Mouse (Mus musculus) cerebellum, adult (tissue): ENCODE results near the gene Draxin.
"Not testable (repeated sequence)": the region's sequence is repeated elsewhere in the genome, so short reads cannot be mapped to it uniquely, and the experiment has no call there.

ENCODE experiments used
- ATAC-seq: cut with Nextera tagmentation; 2 replicates; pipeline ENCODE4 v1.9.2; 2017; ENCODE audit warnings: mild to moderate bottlenecking, moderate library complexity, mixed read lengths; ENCODE audit not compliant: insufficient number of reproducible peaks, low FRiP score, low TSS enrichment

Draxin gene

DNA sequence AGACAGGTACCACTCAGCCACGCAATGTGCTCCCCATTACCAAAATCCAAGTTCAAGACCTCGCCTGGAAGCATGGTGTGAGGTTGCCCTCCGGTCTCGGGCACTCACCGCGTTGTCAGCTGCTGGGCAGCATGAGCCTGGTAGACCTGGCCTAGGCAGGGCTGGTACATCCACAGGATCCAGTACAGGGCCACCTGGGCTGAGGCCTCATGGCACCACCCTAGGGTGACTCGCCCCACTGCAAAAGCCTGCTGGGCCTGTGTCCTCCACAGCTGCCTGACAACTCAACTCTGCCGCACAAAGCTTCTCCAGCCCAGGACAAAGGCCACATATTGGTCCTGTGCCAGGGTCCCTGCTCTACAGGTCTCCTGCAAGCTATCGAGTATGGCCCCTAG lies 69.4 kb downstream of the Draxin start:
- ATAC-seq = no peak

DNA sequence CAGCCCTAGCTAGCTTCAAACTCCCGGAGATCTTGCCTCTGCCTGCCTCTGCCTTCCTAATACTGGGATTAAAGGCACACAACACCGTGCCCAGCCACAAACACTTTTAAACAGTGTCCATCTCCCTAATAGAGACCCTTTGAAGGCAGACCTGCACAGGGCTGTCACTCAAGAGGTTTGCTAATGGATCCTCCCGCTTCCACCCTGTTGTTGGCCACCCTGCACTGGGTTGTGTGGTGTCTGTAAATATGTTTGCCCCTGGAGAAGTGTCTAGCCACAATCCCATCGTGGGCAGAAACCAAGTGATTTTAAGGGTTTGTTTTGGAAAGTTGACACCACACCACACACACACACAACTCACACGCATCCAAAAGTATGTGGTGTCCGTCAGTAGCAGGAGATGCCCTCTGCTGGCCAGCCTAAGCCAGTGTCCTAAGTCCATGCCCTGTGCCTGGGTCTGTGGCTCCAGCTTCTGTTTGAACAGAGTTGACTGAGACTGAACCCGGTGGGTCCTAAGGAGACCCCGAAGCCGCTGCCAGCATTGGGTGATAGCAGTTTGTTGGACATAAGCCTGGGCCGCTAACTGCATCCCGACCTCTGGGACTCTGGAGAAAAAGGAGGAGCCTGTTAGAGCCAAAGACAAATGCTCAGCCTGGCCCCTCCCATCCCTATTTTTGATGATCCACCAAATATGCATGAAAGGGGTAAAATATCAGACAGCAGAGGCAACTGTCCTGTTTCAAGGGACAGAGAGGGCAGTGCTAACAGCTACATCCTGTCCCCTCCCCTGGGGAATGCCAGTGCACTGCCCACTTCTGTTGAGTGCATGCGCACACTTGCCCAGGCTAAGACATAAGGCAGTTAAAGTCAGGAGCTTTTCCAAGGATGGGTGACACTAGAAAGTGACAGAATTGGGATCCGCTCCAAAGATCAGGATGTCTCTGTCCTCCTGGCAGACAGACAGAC lies 70.1 kb downstream of the Draxin start:
- no peak for ATAC-seq

DNA sequence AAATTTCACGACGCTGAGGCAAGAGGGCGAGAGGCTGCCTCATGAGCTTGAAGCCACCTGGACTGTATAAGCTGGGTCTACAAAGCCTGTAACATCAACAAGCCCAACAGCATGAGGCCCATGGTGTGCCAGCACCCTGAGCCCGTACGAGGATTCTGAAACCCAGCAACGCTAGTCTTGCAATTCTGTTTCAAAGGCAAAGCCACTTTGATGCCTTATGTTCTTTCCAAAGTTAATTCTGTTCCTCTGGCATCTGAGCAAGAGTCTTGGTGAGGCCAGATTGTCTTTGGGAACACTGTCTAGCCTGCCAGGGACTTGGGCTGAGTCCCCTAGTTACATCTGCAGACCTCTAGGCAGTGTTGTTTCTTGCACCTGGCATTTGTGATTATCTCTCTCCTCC lies 71.5 kb downstream of the Draxin start:
- ATAC-seq = no peak

DNA sequence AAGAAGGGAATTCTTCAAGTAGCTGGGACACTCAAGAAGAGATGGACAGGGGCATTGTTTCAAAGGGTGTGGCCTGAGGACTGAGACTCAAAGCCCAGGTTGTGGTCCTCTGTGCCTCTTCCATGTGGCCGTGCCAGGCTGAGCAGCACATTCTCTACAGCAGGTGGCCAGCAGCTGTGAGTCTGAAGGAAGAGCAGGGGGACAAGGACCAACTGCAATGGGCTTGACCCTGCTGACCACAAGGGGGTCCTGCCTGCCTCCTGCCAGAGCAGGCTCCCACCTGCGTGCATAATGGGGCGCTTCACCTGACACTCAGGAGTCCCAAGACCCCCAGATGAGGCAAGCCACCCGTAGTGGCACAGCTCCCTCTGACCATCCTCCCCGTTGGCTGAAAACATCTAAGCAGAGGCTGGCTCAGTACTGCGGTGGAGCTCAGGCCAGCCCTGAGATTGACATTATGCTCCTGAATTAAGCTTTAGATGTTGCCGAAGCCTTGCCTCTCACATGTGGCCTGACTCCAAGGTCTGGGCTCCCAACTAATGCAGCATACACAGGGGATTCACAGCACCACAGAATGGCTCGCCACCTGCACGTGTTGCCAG lies 72.2 kb downstream of the Draxin start:
- ATAC-seq = no peak

DNA sequence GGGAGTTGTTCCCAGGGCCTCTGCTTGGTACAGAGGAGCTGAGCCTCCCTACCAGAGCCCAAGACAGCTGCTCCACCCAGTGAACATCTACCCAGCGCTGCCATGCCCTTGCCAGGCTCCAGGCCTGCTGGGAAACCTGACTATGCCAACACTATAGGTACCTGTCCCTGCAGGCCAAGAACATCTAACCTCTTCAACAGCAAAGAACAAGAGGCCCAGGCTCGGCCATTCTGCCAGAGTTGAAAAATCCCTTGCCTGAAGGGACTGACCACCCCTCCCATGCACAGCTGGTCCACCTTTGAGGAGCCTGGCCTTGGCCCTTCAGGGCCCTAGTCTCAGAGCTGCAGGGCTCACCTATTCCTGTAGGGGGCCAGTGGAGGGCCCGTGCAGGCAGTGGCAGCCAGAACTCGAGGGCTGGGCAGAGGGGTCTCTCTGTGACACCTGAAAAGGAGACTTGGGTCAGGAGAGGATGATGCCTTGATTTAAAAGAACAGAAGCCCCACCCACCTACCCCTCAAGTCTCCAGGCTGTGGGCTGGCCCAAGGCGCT lies 72.8 kb downstream of the Draxin start:
- ATAC-seq = no peak

DNA sequence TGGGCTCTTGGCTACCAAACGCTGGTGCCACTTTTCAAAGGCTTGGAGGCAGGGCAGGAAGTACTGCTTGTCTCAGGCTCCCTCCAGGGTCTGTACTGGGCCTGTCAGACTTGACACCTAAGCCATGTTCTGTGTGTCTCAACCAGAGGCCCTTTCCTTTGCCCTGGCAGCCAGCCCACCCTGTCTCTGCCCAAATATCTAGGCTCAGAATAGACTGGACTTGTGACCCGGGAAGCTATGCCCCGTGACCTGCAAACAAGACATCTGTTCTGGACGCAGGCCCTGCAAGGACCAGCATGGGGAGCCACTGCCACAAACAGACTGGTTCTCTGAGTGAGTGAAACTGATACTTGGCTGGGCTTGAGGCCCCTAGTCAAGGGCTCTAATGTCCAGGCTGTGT lies 73.7 kb downstream of the Draxin start:
- ATAC-seq = no peak

DNA sequence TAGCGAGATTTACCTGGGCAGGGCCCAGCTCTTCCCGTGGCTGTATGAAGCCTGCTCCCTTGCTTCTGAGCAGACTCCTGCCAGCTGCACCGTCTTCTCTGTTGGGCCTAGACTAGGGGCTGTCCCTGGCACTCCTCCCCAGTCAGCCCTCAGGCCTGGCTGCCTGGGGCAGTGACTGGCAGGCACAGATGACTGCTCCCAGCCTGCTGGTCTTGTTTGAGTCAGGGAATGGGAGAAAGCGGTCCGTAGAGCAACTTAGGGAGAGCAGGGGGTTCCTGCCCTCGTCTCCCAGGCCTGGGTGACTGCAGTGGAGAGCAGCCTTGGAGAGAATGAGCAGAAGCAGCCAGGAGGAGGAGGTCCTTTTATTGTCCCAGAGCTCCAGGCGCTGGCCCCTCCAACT lies 74.3 kb downstream of the Draxin start:
- no peak for ATAC-seq

DNA sequence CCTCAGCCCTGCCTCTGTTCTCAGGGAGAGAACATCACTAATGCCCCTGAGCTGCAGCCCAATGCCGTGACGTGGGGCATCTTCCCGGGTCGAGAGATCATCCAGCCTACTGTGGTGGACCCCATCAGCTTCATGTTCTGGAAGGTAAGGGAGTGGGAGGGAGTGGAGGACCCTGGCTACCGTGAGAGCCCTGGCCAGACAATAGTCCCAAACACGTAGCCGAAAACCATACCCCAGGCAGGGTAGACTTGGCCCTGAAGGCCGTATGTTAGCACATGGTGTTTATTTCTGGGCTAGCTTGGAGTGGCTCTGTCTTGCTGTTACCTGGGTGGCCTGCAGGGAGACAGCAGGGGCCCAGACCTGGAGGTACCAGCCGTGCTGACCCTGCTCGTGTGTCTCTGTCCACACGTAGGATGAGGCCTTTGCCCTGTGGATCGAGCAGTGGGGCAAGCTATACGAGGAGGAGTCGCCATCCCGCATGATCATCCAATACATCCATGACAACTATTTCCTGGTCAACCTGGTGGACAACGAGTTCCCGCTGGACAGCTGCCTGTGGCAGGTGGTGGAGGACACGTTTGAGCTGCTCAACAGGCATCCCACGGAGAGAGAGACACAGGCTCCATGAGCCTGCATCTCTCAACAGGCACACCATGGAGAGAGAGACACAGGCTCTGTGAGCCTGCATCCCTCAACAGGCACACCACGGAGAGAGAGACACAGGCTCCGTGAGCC lies 75.4 kb downstream of the Draxin start:
- 0 out of 2 replicates have a peak, but pooled peaks have one; percentile 41 for ATAC-seq

DNA sequence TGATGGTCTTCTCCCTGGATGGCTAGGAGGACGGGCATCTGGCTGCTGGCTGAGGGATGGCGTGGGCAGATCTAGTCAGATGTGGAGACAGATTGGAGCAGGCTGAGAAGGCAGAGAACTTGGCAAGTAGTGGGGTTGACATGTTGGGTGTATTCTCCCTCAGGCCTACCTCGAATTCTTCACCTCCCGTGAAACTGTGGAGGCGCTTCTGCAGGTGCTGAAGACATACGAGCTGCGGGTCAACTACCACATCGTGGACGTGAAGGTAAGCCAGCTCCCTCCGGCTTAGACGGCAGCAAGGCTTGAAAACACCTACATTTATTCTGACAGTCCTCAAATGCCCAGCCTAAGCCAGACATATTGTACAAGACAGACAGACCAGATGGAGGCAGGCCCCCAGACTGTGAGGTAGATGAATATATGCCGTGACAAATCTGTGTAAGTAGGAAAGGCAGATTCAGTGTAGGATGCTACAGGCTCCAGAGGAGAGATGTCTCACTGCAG lies 77.0 kb downstream of the Draxin start:
- no peak for ATAC-seq

DNA sequence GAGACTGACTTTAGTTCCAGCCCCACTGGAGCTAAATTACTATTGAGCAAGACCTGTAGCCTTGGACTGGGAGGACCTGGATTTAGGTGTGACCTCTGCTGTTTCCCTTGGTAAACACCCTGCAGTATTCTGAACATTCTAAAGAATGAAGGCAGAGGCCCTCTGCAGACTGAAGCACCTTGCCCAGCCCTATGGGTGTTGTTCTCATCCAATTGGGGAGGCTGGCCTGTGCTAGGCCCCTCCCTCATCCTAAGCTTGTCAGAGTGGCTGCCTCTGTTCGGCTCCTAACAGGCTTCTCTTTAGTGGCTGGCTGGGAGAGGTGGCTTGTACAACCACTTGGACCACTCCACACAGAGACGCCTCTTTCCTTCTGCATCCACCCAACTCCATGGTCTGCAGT lies 77.5 kb downstream of the Draxin start:
- no peak for ATAC-seq

DNA sequence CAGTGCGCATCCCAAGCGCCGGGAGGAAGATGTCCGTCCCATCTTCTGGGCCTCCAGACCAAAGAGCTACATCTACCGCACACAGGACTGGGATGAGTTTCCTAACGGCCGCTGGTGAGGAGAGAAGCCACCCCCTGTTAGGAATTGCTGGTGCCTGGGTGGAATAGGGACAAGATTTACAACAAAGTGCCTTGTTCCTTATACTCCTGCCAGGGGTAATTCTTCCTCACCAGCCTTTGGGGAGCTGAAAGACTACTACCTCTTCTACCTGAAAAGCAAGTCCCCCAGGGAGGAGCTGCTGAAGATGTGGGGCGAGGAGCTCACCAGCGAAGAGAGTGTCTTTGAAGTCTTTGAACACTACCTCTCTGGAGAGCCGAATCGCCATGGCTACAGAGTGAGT lies 78.6 kb downstream of the Draxin start:
- ATAC-seq = no peak

DNA sequence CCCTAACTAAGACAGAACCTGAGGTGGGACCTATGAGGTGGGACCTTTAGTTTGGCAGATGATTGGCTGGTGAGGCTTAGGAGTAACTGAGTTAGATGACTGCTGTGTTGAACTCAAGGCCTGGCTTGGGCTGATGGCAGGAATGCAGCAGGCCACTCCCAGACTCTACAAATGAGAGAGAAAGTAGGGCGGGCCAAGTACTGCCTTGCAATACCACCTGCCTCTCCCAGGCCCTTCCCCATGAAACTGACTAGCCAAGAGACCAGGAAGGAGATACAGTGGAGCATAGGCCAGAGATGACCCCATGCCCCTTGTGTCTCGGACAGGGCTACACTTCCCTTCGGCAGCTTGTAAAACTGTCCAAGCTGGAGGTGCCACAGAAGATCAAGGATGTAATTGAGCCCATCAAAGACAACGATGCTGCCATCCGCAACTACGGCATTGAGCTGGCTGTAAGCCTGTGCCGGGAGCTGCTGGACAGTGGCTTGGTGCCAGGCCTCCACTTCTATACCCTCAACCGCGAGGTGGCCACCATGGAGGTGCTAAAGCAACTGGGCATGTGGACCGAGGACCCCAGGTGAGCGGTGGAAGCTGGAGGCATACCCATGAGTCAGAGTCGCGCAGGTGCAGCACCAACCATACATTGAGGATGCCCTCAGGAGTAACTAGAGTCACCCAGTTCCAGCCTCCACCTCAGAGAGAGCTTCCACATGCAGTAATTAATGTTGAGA lies 79.3 kb downstream of the Draxin start:
- no peak for ATAC-seq

DNA sequence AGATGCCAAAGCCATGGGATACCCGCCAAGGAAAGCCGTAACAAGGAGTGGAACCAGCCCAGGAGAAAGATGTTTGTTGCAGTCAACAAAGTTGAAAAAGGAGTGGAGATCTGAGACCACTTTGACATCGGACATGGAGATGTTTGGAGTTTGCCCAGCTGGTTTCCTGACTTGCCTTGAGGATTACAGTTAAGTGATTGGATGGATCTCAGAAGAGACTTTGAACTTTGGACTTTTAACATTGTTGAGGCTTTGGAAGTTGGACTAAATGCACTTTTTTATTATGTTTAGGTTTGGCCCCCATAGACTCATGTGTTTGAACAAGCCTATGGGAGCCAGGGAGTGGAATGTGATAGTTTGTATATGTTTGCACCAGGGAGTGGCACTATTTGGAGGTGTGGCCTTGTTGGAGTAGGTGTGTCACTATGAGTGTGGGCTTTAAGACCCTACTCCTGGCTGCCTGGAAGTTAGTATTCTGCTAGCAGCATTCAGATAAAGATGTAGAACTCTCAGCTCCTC lies 80.0 kb downstream of the Draxin start:
- not testable (repeated sequence) for ATAC-seq
